Mouse (Mus musculus) olfactory bulb, adult 2 months (tissue): ENCODE measurements around the gene Nav2.

ENCODE experiments used
- CTCF ChIP-seq: fragments of 200-500 bp; IDR thresholded peaks from 2 replicates; pipeline ENCODE4 v1.5.1; 2012; ENCODE audit warnings: low read depth, mild to moderate bottlenecking, low read length, moderate library complexity; ENCODE audit not compliant: insufficient read depth
- POLR2A ChIP-seq: fragments of 200-500 bp; IDR thresholded peaks from 2 replicates; pipeline ENCODE4 v1.6.1; 2012; ENCODE audit warnings: mild to moderate bottlenecking, low read depth, low read length, moderate library complexity; ENCODE audit not compliant: insufficient read depth

- TF ChIP-seq CTCF (no peak), POLR2A (no peak)
Observed at GRCm38 (mm10) chr7:49122498-49122897, 214.0 kb downstream of the Nav2 start.
